Mouse (Mus musculus): ENCODE data around the gene Erbb4. TPM values are rescaled to one million over a fixed set of nuclear protein-coding genes. Genes with fewer than 3 reads are reported as not detected.

Erbb4 gene
- total RNA-seq, 2 experiments from 2014 or later, result 0.18 to 0.39 TPM

DNA sequence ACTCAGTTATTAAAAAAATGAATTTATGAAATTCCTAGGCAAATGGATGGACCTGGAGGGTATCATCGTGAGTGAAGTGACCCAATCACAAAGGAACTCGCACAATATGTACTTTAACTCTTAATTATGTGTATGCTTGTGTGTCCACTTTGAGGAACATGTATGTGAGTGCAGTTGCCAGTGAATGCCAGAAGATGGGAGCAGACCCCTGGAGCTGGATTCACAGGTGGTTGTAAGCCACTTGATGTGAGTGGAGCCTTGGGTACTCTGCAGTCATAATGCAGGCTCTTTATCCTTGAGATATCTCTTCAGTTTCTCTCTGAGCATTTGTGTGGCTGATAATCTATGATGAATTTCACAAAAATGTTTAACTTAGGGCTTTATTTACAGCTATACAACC, 957.3 kb downstream of the Erbb4 start:
- Histone ChIP-seq H3K4me3 (no peak overlapping the region), H3K27ac (no peak overlapping the region)
- no peak for DNase-seq
- intact Hi-C loops (cut with DNase I), result no loop called here
- TF ChIP-seq CTCF (IDR thresholded peaks at IDR 0.05), result no peak

DNA sequence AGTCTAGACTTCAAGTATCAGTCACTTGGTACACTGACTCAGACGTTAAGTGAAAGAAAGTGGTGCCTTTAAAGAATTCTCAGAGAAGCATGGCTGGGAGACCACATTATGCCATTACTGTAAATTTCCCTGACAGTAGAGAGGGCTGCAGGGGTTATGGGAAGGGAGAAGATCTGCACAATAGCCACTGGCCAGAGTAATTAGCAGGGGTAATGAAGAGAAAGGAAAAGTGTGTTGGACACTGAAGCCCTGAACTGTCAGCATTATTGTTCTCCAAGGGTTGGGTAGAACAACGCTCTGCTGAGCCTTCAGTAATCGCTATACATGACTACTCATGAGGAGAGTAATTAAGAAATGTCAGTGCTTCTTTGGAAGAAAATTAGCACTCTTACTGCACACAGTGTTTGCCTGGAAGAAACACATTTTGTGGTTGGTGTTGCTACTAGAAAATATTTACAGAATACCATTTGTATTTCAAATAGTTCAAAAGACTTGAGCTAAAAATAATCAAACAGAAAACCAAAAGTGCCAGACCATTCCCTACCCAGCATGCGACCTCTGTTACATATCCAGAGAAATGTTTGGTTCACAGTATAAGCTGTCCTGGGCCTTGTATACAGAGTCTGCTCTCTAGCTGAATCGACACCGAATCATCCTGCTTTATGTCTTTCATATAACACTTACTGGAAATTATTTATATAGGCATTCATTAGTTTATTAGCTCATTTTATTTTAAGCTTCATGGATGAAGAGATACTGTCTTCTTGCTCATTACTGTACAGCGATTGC, 965.1 kb downstream of the Erbb4 start:
- intact Hi-C loops (cut with DNase I), result no loop called here
- no peak overlapping the region for H3K4me3 ChIP-seq
- no peak for DNase-seq
- H3K27ac ChIP-seq, result no peak overlapping the region
- TF ChIP-seq CTCF (IDR thresholded peaks at IDR 0.05), result no peak

- intact Hi-C loops (cut with DNase I), result no loop called here
- no peak for DNase-seq
- no peak overlapping the region for H3K4me3 ChIP-seq
- no peak overlapping the region for H3K27ac ChIP-seq
- no peak for TF ChIP-seq CTCF (IDR thresholded peaks at IDR 0.05)
Observed at GRCm38 (mm10) chr1:68134943-68135342, 972.9 kb downstream of the Erbb4 start.

GRCm38 (mm10) chr1:68134450-68134849, 973.4 kb downstream of the Erbb4 start:
- no peak overlapping the region for H3K27ac ChIP-seq
- no peak for DNase-seq
- no peak overlapping the region for H3K4me3 ChIP-seq
- intact Hi-C loops (cut with DNase I), result no loop called here
- no peak for TF ChIP-seq CTCF (IDR thresholded peaks at IDR 0.05)

GRCm38 (mm10) chr1:68123541-68123940, 984.3 kb downstream of the Erbb4 start:
- Histone ChIP-seq H3K27ac (no peak overlapping the region), H3K4me3 (no peak overlapping the region)
- intact Hi-C loops (cut with DNase I), result no loop called here
- DNase-seq, result no peak
- no peak for TF ChIP-seq CTCF (IDR thresholded peaks at IDR 0.05)

GRCm38 (mm10) chr1:68120364-68120763, 987.5 kb downstream of the Erbb4 start:
- TF ChIP-seq CTCF (IDR thresholded peaks at IDR 0.05), result no peak
- no peak for DNase-seq
- intact Hi-C loops (cut with DNase I), result no loop called here

DNA sequence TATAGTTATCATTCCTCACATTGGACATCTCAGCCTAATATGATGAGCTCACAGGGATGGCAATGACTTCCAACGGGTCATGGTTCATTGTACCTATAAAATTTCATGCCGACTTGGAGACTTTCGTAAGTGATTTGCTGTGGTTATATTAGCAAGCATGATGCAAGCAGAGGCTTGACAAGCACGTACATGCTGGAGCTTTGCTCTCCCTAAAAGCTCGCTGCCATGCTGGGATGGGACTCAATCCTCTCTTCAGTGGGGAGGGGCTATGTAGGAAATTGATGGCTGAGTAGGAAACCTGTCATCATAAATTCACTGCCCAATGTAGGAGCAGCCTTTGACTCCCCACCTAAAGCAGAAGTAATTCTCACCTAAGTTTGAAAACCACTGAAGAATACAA, 992.1 kb downstream of the Erbb4 start:
- intact Hi-C loops (cut with DNase I), result no loop called here
- Histone ChIP-seq H3K4me3 (no peak overlapping the region), H3K27ac (no peak overlapping the region)
- TF ChIP-seq CTCF (IDR thresholded peaks at IDR 0.05), result no peak
- no peak for DNase-seq

More at GRCm38 (mm10) chr1:68120364-68120763, 987.5 kb downstream of the Erbb4 start:
- Histone ChIP-seq H3K4me3 (no peak overlapping the region), H3K27ac (no peak overlapping the region)

GRCm38 (mm10) chr1:68106543-68106860, 1001.4 kb downstream of the Erbb4 start:
- DNase-seq, result no peak
- intact Hi-C loops (cut with DNase I), result loop anchor here (2.0 kb wide), 1 partner anchor 1032 kb away; no protein-coding TSS in a partner anchor
- H3K27ac ChIP-seq, result no peak overlapping the region
- H3K4me3 ChIP-seq, result no peak overlapping the region
- TF ChIP-seq CTCF (IDR thresholded peaks at IDR 0.05), result peak; percentile 57

DNA sequence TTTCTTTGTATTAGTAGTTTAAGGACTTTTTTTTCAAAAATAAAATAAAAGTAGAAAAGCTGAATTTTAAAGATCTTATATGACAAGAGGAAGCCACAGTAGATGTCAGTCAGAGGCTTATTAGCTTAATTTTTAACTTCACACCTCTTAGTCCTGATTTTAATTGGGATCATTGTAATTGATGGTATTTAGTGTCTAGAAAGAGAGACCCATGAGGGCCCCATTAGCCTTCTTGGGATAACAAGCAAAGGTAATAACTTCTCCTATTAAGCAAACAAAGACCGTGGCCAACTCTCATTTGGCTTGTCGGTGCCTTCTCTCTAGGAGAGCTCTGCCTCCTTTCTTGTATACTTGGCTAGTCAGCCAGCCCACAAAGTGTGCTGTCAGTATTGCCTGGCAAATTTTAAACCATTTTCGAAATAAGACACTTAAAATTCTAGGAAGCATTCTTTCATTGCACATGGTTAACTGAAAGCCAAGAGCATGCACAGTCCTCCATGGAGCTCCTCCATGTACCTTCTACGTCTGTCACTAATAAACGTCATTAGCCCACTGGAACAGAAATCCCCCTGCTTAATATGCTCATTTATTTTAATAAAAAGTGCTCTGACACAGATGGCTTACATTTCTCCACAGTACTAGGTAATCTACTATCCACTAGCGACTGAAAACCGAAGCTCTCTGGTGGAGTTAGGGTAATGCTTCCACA, 1001.9 kb downstream of the Erbb4 start:
- intact Hi-C loops (cut with DNase I), result loop anchor here (2.0 kb wide), 1 partner anchor 1033 kb away; no protein-coding TSS in a partner anchor
- DNase-seq, result no peak
- no peak for TF ChIP-seq CTCF (IDR thresholded peaks at IDR 0.05)

DNA sequence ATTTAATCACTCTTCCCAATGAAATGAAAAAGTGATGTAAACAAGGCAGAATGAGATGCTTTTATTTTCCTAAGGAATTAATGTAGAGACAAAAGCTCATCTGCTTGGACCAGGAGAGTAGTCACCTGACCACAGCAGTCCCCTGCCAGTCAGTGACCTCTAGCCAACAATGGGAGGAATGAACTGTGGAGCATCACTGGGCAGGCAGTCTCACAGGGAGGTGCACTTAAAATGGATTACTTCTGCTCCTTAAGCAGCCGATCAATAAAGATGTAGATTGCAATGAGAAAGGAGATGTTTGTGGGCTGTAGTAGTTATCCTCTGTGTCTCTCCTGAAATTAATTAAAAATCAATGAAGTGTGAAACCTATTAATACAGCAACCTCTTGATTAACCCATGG, 1018.2 kb downstream of the Erbb4 start:
- no peak for DNase-seq
- Histone ChIP-seq H3K4me3 (no peak overlapping the region), H3K27ac (no peak overlapping the region)
- intact Hi-C loops (cut with DNase I), result no loop called here
- no peak for TF ChIP-seq CTCF (IDR thresholded peaks at IDR 0.05)

More for the DNA sequence above, 1001.9 kb downstream of the Erbb4 start:
- Histone ChIP-seq H3K4me3 (no peak overlapping the region), H3K27ac (no peak overlapping the region)

GRCm38 (mm10) chr1:68056494-68056893, 1051.4 kb downstream of the Erbb4 start:
- intact Hi-C loops (cut with DNase I), result no loop called here
- Histone ChIP-seq H3K4me3 (no peak overlapping the region), H3K27ac (no peak overlapping the region)
- DNase-seq, result no peak
- TF ChIP-seq CTCF (IDR thresholded peaks at IDR 0.05), result no peak

GRCm38 (mm10) chr1:68054715-68055114, 1053.1 kb downstream of the Erbb4 start:
- no peak for DNase-seq
- no peak overlapping the region for H3K4me3 ChIP-seq
- TF ChIP-seq CTCF (IDR thresholded peaks at IDR 0.05), result no peak
- H3K27ac ChIP-seq, result no peak overlapping the region
- intact Hi-C loops (cut with DNase I), result no loop called here

DNA sequence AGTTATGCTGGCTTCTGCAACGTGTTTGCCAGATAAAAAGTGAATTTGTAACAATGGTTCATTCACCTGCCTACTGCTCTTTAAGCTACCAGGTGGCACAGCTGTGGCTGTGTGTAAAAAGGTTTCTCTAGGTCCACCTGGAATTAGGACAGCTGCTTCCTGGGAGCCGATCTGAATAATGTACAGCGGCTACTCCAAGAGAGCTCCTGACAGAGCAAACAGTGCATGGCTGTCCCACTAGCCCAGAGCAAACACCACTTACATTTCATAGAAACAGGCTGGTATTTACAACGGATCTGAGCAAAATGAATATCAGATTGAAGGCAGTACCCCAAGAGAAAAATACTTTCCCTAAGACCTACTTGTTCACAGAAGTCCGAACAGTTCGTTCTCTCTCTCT, 1058.0 kb downstream of the Erbb4 start:
- DNase-seq, result no peak
- TF ChIP-seq CTCF (IDR thresholded peaks at IDR 0.05), result no peak
- Histone ChIP-seq H3K27ac (no peak overlapping the region), H3K4me3 (no peak overlapping the region)
- intact Hi-C loops (cut with DNase I), result no loop called here

Measured in gastrocnemius, adult 2 months (tissue).